Mouse (Mus musculus) megakaryocyte, embryonic 14.5 days (primary cell): ENCODE data around the gene Sptbn4.
"Not testable (repeated sequence)": the region's sequence is repeated elsewhere in the genome, so short reads cannot be mapped to it uniquely, and the experiment has no call there.

Source experiments
- FLI1 ChIP-seq: IDR thresholded peaks from 2 replicates; pipeline ENCODE4 v1.6.1; 2012; ENCODE audit warnings: low read length, inconsistent platforms, mixed read lengths
- GATA1 ChIP-seq: IDR thresholded peaks from 3 replicates; pipeline ENCODE4 v1.6.1; 2012; ENCODE audit warnings: mixed read lengths, low read length, inconsistent platforms, borderline replicate concordance

GRCm38 (mm10) chr7:27494659-27495367, 47.3 kb upstream of the Sptbn4 start:
- not testable (repeated sequence) for TF ChIP-seq GATA1, FLI1
